Mouse (Mus musculus) liver, adult 2 months (tissue): ENCODE data around the gene Trmo. TPM values are rescaled to one million over a fixed set of nuclear protein-coding genes. Genes with fewer than 3 reads are reported as not detected.

ENCODE experiments used
- DNase-seq: peaks from one replicate; pipeline ENCODE4 v3.0.0-alpha.2; 2011; ENCODE audit warnings: low read depth, low spot score; ENCODE audit errors: extremely low read depth
- H3K27ac ChIP-seq: fragments of 200-500 bp; replicated peaks from 2 replicates; pipeline ENCODE4 v1.5.1; 2012; ENCODE audit warnings: low read depth, mild to moderate bottlenecking, control low read depth, inconsistent platforms, low read length; ENCODE audit not compliant: insufficient read depth
- H3K27me3 ChIP-seq: fragments of 200-500 bp; 2 replicates; pipeline ENCODE4 v1.6.1; 2012; ENCODE audit warnings: mild to moderate bottlenecking, moderate library complexity, low read length, inconsistent platforms; ENCODE audit not compliant: control insufficient read depth, insufficient read depth
- H3K36me3 ChIP-seq: fragments of 200-500 bp; 2 replicates; pipeline ENCODE4 v1.6.1; 2012; ENCODE audit warnings: low read length, inconsistent platforms; ENCODE audit not compliant: control insufficient read depth, insufficient read depth
- H3K4me1 ChIP-seq: fragments of 200-500 bp; 2 replicates; pipeline ENCODE4 v1.6.1; 2011; ENCODE audit warnings: low read length; ENCODE audit not compliant: control insufficient read depth, insufficient read depth
- H3K4me3 ChIP-seq: fragments of 200-500 bp; 2 replicates; pipeline ENCODE4 v1.5.1; 2011; ENCODE audit warnings: low read depth, mild to moderate bottlenecking, control low read depth, low read length, moderate library complexity; ENCODE audit not compliant: insufficient read depth
- H3K79me2 ChIP-seq: fragments of 200-500 bp; 2 replicates; pipeline ENCODE4 v1.6.1; 2012; ENCODE audit warnings: inconsistent platforms, mild to moderate bottlenecking, low read length, moderate library complexity; ENCODE audit not compliant: control insufficient read depth, insufficient read depth
- H3K9ac ChIP-seq: fragments of 200-500 bp; 2 replicates; pipeline ENCODE4 v1.6.1; 2012; ENCODE audit warnings: low read depth, mild to moderate bottlenecking, control low read depth, inconsistent platforms, low read length
- CTCF ChIP-seq: fragments of 200-500 bp; IDR thresholded peaks from 2 replicates; pipeline ENCODE4 v1.5.1; 2011; ENCODE audit warnings: low read depth, low read length, control low read depth
- POLR2A ChIP-seq: fragments of 200-500 bp; IDR thresholded peaks from 2 replicates; pipeline ENCODE4 v1.6.1; 2011; ENCODE audit warnings: low read length, control low read depth; ENCODE audit not compliant: insufficient read depth; ENCODE audit errors: extremely low read depth
- WGBS: fragments of 180-500 bp; shearing (Covaris S2); methylation state at CpG from one replicate; pipeline ENCODE4 v1.1.7; 2018; 5-methylcytosine and 5-hydroxymethylcytosine counted together
- polyA plus RNA-seq: library from polyadenylated mRNA; depleted of rRNA; stranded (reverse); fragments of >200 nt; gene quantifications from 2 replicates; pipeline ENCODE4 v1.2.3, GENCODE M21; 2012
- total RNA-seq: library from RNA; depleted of rRNA; stranded (reverse); fragments of >200 nt; gene quantifications from 2 replicates; pipeline ENCODE4 v1.2.3, GENCODE M21; 2014

Trmo gene
- total and polyA plus RNA-seq, 2 experiments: 4.0 to 4.5 TPM

GRCm38 (mm10) chr4:46398839-46399238 is 9.6 kb upstream of the Trmo start:
- no peak for DNase-seq
- Histone ChIP-seq H3K4me1 (no peaks in the 10 kb centered on the region), H3K27ac (no peak overlapping the region), H3K36me3 (no peaks in the 10 kb centered on the region), H3K9ac (no peak overlapping the region), H3K79me2 (no peaks in the 10 kb centered on the region), H3K4me3 (no peak overlapping the region), H3K27me3 (no peaks in the 10 kb centered on the region)
- 79% methylated on average over 4 of the region's 4 CpGs for WGBS
- no peak for TF ChIP-seq CTCF
- TF ChIP-seq POLR2A: no peak

GRCm38 (mm10) chr4:46395736-46396135 is 6.5 kb upstream of the Trmo start:
- no peak for DNase-seq
- Histone ChIP-seq H3K4me3 (no peak overlapping the region), H3K4me1 (no peaks in the 10 kb centered on the region; the same call in 1 of the 2 replicates), H3K36me3 (no peaks in the 10 kb centered on the region), H3K27ac (no peak overlapping the region), H3K27me3 (no peaks in the 10 kb centered on the region), H3K79me2 (no peaks in the 10 kb centered on the region), H3K9ac (no peak overlapping the region)
- no peak for TF ChIP-seq CTCF
- TF ChIP-seq POLR2A: no peak
- 57% methylated on average over 5 of the region's 5 CpGs for whole genome bisulfite sequencing

GRCm38 (mm10) chr4:46394388-46394787 is 5.2 kb upstream of the Trmo start:
- Histone ChIP-seq H3K36me3 (no peaks in the 10 kb centered on the region), H3K4me1 (no peaks in the 10 kb centered on the region; the same call in 1 of the 2 replicates), H3K4me3 (no peak overlapping the region), H3K79me2 (no peaks in the 10 kb centered on the region), H3K9ac (no peak overlapping the region), H3K27me3 (no peaks in the 10 kb centered on the region), H3K27ac (no peak overlapping the region)
- WGBS: 83% methylated on average over 2 of the region's 2 CpGs
- DNase-seq: no peak
- TF ChIP-seq CTCF (no peak), POLR2A (no peak)

GRCm38 (mm10) chr4:46390390-46390970 is 1.2 kb upstream of the Trmo start:
- TF ChIP-seq CTCF (peak; percentile 76), POLR2A (no peak)
- Histone ChIP-seq H3K27me3 (no peaks in the 10 kb centered on the region), H3K4me1 (peaks cover 2% of the 10 kb centered on the region), H3K36me3 (peaks cover 6% of the 10 kb centered on the region; the same call in 1 of the 2 replicates), H3K4me3 (peak overlapping the region; percentile 4), H3K9ac (no peak overlapping the region), H3K79me2 (no peaks in the 10 kb centered on the region), H3K27ac (no peak overlapping the region)
- WGBS: 22% methylated on average over 9 of the region's 9 CpGs
- peak; percentile 75 for DNase-seq

GRCm38 (mm10) chr4:46389612-46390341 is 540 bp upstream of the Trmo start:
- WGBS: under 1% methylated on average over 24 of the region's 24 CpGs
- Histone ChIP-seq H3K36me3 (peaks cover 11% of the 10 kb centered on the region), H3K9ac (peak overlapping the region; percentile 88), H3K4me3 (peak overlapping the region; percentile 81), H3K79me2 (no peaks in the 10 kb centered on the region), H3K27me3 (no peaks in the 10 kb centered on the region), H3K4me1 (peaks cover 2% of the 10 kb centered on the region), H3K27ac (peak overlapping the region; percentile 87)
- DNase-seq: peak; percentile 53
- TF ChIP-seq POLR2A: no peak
- no peak for TF ChIP-seq CTCF

- Histone ChIP-seq H3K27me3 (no peaks in the 10 kb centered on the region), H3K36me3 (peaks cover 15% of the 10 kb centered on the region), H3K79me2 (no peaks in the 10 kb centered on the region), H3K4me1 (peaks cover 2% of the 10 kb centered on the region), H3K27ac (no peak overlapping the region), H3K9ac (no peak overlapping the region), H3K4me3 (peak overlapping the region; percentile 81)
- 3% methylated on average over 5 of the region's 5 CpGs for WGBS
- TF ChIP-seq CTCF: no peak
- peak; percentile 6 for DNase-seq
Observed at GRCm38 (mm10) chr4:46388556-46388955, 681 bp downstream of the Trmo start.
